Mouse (Mus musculus) embryonic facial prominence, embryonic 10.5 days (tissue): Measurements from ENCODE around the gene Nol7. TPM values are rescaled to one million over a fixed set of nuclear protein-coding genes. Genes with fewer than 3 reads are reported as not detected.
A peak's percentile ranks its signal among the peaks of the same experiment; 100 is the strongest.

Experiments used
- DNase-seq: peaks from one replicate; pipeline ENCODE4 v3.0.0-alpha.2; 2017; ENCODE audit warnings: low spot score
- H3K27ac ChIP-seq: fragments of 300-500 bp; sonication (generic); replicated peaks from 2 replicates; pipeline ENCODE4 v1.5.1; 2016; ENCODE audit warnings: mild to moderate bottlenecking
- H3K27me3 ChIP-seq: fragments of 300-500 bp; sonication (generic); replicated peaks from 2 replicates; pipeline ENCODE4 v1.6.1; 2016; ENCODE audit warnings: low read depth, mild to moderate bottlenecking; ENCODE audit not compliant: poor library complexity, severe bottlenecking
- H3K36me3 ChIP-seq: fragments of 300-500 bp; sonication (generic); replicated peaks from 2 replicates; pipeline ENCODE4 v1.6.1; 2016; ENCODE audit warnings: mild to moderate bottlenecking, moderate library complexity
- H3K4me1 ChIP-seq: fragments of 300-500 bp; sonication (generic); 2 replicates; pipeline ENCODE4 v1.6.1; 2016
- H3K4me3 ChIP-seq: fragments of 300-500 bp; sonication (generic); 2 replicates; pipeline ENCODE4 v1.5.1; 2016; ENCODE audit warnings: mild to moderate bottlenecking, moderate library complexity
- H3K9me3 ChIP-seq: fragments of 300-500 bp; sonication (generic); 2 replicates; pipeline ENCODE4 v1.6.1; 2016; ENCODE audit warnings: mild to moderate bottlenecking
- WGBS: fragments of 180-500 bp; shearing (Covaris S2); methylation state at CpG from one replicate; pipeline ENCODE4 v1.1.7; 2016; 5-methylcytosine and 5-hydroxymethylcytosine counted together
- polyA plus RNA-seq: library from polyadenylated mRNA; unstranded; fragments of >200 nt; fragmentation: Nextera tagmentation; extraction: Ambion mirVana; gene quantifications from 2 replicates; pipeline ENCODE4 v1.2.1, GENCODE M21; 2016

Nol7 gene
- polyA plus RNA-seq, 1 experiment from 2014 or later = 129 TPM

GRCm38 (mm10) chr13:43374205-43374604, 24.0 kb upstream of the Nol7 start:
- no peak for DNase-seq
- Histone ChIP-seq H3K27me3 (no peaks in the 10 kb centered on the region), H3K4me1 (peaks cover 7% of the 10 kb centered on the region), H3K9me3 (peaks cover 12% of the 10 kb centered on the region; the same call in 1 of the 2 replicates), H3K27ac (no peak overlapping the region), H3K4me3 (no peak overlapping the region), H3K36me3 (peaks cover 51% of the 10 kb centered on the region)
- WGBS = 86% methylated on average over 10 of the region's 10 CpGs

- H3K36me3 ChIP-seq = peaks cover 51% of the 10 kb centered on the region
- no peak overlapping the region for H3K27ac ChIP-seq
- no peak overlapping the region for H3K4me3 ChIP-seq
- H3K4me1 ChIP-seq = peaks cover 7% of the 10 kb centered on the region
- H3K9me3 ChIP-seq = peaks cover 12% of the 10 kb centered on the region; the same call in 1 of the 2 replicates
- no peaks in the 10 kb centered on the region for H3K27me3 ChIP-seq
- WGBS = 66% methylated on average over 2 of the region's 2 CpGs
- DNase-seq = no peak
These were observed 23.2 kb upstream of the Nol7 start for GRCm38 (mm10) chr13:43374918-43375432.

GRCm38 (mm10) chr13:43379989-43380388, 18.2 kb upstream of the Nol7 start:
- H3K36me3 ChIP-seq = peaks cover 40% of the 10 kb centered on the region
- 90% methylated on average over 3 of the region's 3 CpGs for WGBS
- no peaks in the 10 kb centered on the region for H3K27me3 ChIP-seq
- no peaks in the 10 kb centered on the region for H3K4me1 ChIP-seq
- H3K27ac ChIP-seq = no peak overlapping the region
- H3K9me3 ChIP-seq = 0 out of 2 replicates have a peak, but pooled peaks cover 2% of the 10 kb centered on the region
- no peak for DNase-seq
- H3K4me3 ChIP-seq = no peak overlapping the region

- 92% methylated on average over 10 of the region's 10 CpGs for WGBS
- Histone ChIP-seq H3K36me3 (peaks cover 37% of the 10 kb centered on the region), H3K4me1 (no peaks in the 10 kb centered on the region), H3K4me3 (no peak overlapping the region), H3K9me3 (0 out of 2 replicates have a peak, but pooled peaks cover 4% of the 10 kb centered on the region), H3K27ac (no peak overlapping the region), H3K27me3 (no peaks in the 10 kb centered on the region)
- DNase-seq = no peak
These were observed 12.9 kb upstream of the Nol7 start for GRCm38 (mm10) chr13:43385321-43385720.

GRCm38 (mm10) chr13:43397700-43398296, 392 bp upstream of the Nol7 start:
- 47% methylated on average over 15 of the region's 17 CpGs for WGBS
- peaks cover 67% of the 10 kb centered on the region for H3K36me3 ChIP-seq
- peaks cover 8% of the 10 kb centered on the region; the same call in 1 of the 2 replicates for H3K9me3 ChIP-seq
- no peaks in the 10 kb centered on the region for H3K27me3 ChIP-seq
- peaks cover 10% of the 10 kb centered on the region for H3K4me1 ChIP-seq
- H3K4me3 ChIP-seq = peak overlapping the region; percentile 88
- peak overlapping the region; percentile 99 for H3K27ac ChIP-seq
- DNase-seq = no peak

- DNase-seq = no peak
- Histone ChIP-seq H3K36me3 (peaks cover 76% of the 10 kb centered on the region), H3K4me3 (peak overlapping the region; percentile 88), H3K4me1 (peaks cover 10% of the 10 kb centered on the region), H3K27me3 (no peaks in the 10 kb centered on the region), H3K27ac (no peak overlapping the region), H3K9me3 (peaks cover 8% of the 10 kb centered on the region; the same call in 1 of the 2 replicates)
- WGBS = 93% methylated on average over 5 of the region's 5 CpGs
These were observed 1.4 kb downstream of the Nol7 start for GRCm38 (mm10) chr13:43399576-43399975.

GRCm38 (mm10) chr13:43412311-43412710, 14.1 kb downstream of the Nol7 start:
- no peaks in the 10 kb centered on the region for H3K27me3 ChIP-seq
- H3K4me1 ChIP-seq = no peaks in the 10 kb centered on the region
- 87% methylated on average over 7 of the region's 7 CpGs for WGBS
- no peak overlapping the region for H3K4me3 ChIP-seq
- no peak overlapping the region for H3K27ac ChIP-seq
- DNase-seq = no peak
- peaks cover 96% of the 10 kb centered on the region for H3K36me3 ChIP-seq
- no peaks in the 10 kb centered on the region for H3K9me3 ChIP-seq

GRCm38 (mm10) chr13:43413611-43414010, 15.4 kb downstream of the Nol7 start:
- no peaks in the 10 kb centered on the region for H3K9me3 ChIP-seq
- H3K4me1 ChIP-seq = no peaks in the 10 kb centered on the region
- WGBS = 90% methylated on average over 2 of the region's 2 CpGs
- no peak overlapping the region for H3K4me3 ChIP-seq
- H3K27me3 ChIP-seq = no peaks in the 10 kb centered on the region
- no peak for DNase-seq
- peaks cover 96% of the 10 kb centered on the region for H3K36me3 ChIP-seq
- no peak overlapping the region for H3K27ac ChIP-seq

GRCm38 (mm10) chr13:43415249-43415648, 17.1 kb downstream of the Nol7 start:
- no peaks in the 10 kb centered on the region for H3K4me1 ChIP-seq
- no peak overlapping the region for H3K27ac ChIP-seq
- no peak overlapping the region for H3K4me3 ChIP-seq
- WGBS = 84% methylated on average over 1 of the region's 1 CpGs
- no peak for DNase-seq
- peaks cover 97% of the 10 kb centered on the region for H3K36me3 ChIP-seq
- no peaks in the 10 kb centered on the region for H3K27me3 ChIP-seq
- H3K9me3 ChIP-seq = no peaks in the 10 kb centered on the region

GRCm38 (mm10) chr13:43428436-43428835, 30.2 kb downstream of the Nol7 start:
- no peak overlapping the region for H3K27ac ChIP-seq
- WGBS = 98% methylated on average over 4 of the region's 4 CpGs
- H3K27me3 ChIP-seq = no peaks in the 10 kb centered on the region
- H3K4me3 ChIP-seq = no peak overlapping the region
- no peak for DNase-seq
- no peaks in the 10 kb centered on the region for H3K4me1 ChIP-seq
- no peaks in the 10 kb centered on the region for H3K9me3 ChIP-seq
- peaks cover 46% of the 10 kb centered on the region for H3K36me3 ChIP-seq

GRCm38 (mm10) chr13:43433395-43433794, 35.2 kb downstream of the Nol7 start:
- WGBS = 91% methylated on average over 2 of the region's 2 CpGs
- DNase-seq = no peak
- Histone ChIP-seq H3K9me3 (peaks cover 4% of the 10 kb centered on the region; the same call in 1 of the 2 replicates), H3K4me3 (no peak overlapping the region), H3K4me1 (no peaks in the 10 kb centered on the region), H3K27me3 (no peaks in the 10 kb centered on the region), H3K27ac (no peak overlapping the region), H3K36me3 (peaks cover 18% of the 10 kb centered on the region)

- Histone ChIP-seq H3K36me3 (no peaks in the 10 kb centered on the region; the same call in 1 of the 2 replicates), H3K27me3 (no peaks in the 10 kb centered on the region), H3K4me1 (no peaks in the 10 kb centered on the region), H3K4me3 (no peak overlapping the region), H3K27ac (no peak overlapping the region), H3K9me3 (peaks cover 4% of the 10 kb centered on the region; the same call in 1 of the 2 replicates)
- no peak for DNase-seq
- WGBS = 91% methylated on average over 1 of the region's 1 CpGs
These were observed 42.2 kb downstream of the Nol7 start for GRCm38 (mm10) chr13:43440376-43440775.

- no peak for DNase-seq
These were observed 44.4 kb downstream of the Nol7 start for GRCm38 (mm10) chr13:43442551-43442950.

More at GRCm38 (mm10) chr13:43442551-43442950, 44.4 kb downstream of the Nol7 start:
- no peak overlapping the region for H3K4me3 ChIP-seq
- peaks cover 7% of the 10 kb centered on the region; the same call in 1 of the 2 replicates for H3K4me1 ChIP-seq
- H3K27me3 ChIP-seq = no peaks in the 10 kb centered on the region
- whole genome bisulfite sequencing = 90% methylated on average over 1 of the region's 1 CpGs
- H3K9me3 ChIP-seq = peaks cover 2% of the 10 kb centered on the region; the same call in 1 of the 2 replicates
- H3K27ac ChIP-seq = no peak overlapping the region
- no peaks in the 10 kb centered on the region; the same call in 1 of the 2 replicates for H3K36me3 ChIP-seq
